Mouse (Mus musculus) lung, postnatal 0 days (tissue): ENCODE measurements around the gene Fam155a. TPM values are rescaled to one million over a fixed set of nuclear protein-coding genes. Genes with fewer than 3 reads are reported as not detected.

Experiments used
- ATAC-seq: fragments of 200-750 bp; cut with Nextera tagmentation; 2 replicates; pipeline ENCODE4 v1.8.0; 2017; ENCODE audit warnings: moderate library complexity
- DNase-seq: peaks from one replicate; pipeline ENCODE4 v3.0.0-alpha.2; 2016; ENCODE audit warnings: low spot score
- H3K27ac ChIP-seq: fragments of 300-500 bp; sonication (generic); 2 replicates; pipeline ENCODE4 v1.5.1; 2014; ENCODE audit warnings: antibody characterized with exemption, mild to moderate bottlenecking, low read length, mixed read lengths
- H3K27me3 ChIP-seq: fragments of 300-500 bp; sonication (generic); replicated peaks from 2 replicates; pipeline ENCODE4 v1.6.1; 2014; ENCODE audit warnings: low read length, mixed read lengths; ENCODE audit not compliant: insufficient read depth
- H3K36me3 ChIP-seq: fragments of 300-500 bp; sonication (generic); 2 replicates; pipeline ENCODE4 v1.6.1; 2014; ENCODE audit warnings: low read length, mixed read lengths; ENCODE audit not compliant: insufficient read depth
- H3K4me1 ChIP-seq: fragments of 300-500 bp; sonication (generic); 2 replicates; pipeline ENCODE4 v1.6.1; 2014; ENCODE audit warnings: antibody characterized with exemption, low read depth, low read length, mixed read lengths; ENCODE audit not compliant: insufficient read depth
- H3K4me2 ChIP-seq: fragments of 300-500 bp; sonication (generic); replicated peaks from 2 replicates; pipeline ENCODE4 v1.6.1; 2014; ENCODE audit warnings: low read depth, mild to moderate bottlenecking, low read length, moderate library complexity, mixed read lengths
- H3K4me3 ChIP-seq: fragments of 300-500 bp; sonication (generic); 2 replicates; pipeline ENCODE4 v1.5.1; 2014; ENCODE audit warnings: low read depth, low read length
- H3K9ac ChIP-seq: fragments of 300-500 bp; sonication (generic); replicated peaks from 2 replicates; pipeline ENCODE4 v1.6.1; 2014; ENCODE audit warnings: low read depth, mild to moderate bottlenecking
- H3K9me3 ChIP-seq: fragments of 300-500 bp; sonication (generic); 2 replicates; pipeline ENCODE4 v1.6.1; 2016; ENCODE audit warnings: low read length, mixed read lengths
- CTCF ChIP-seq: IDR thresholded peaks from 2 replicates; pipeline ENCODE4 v1.5.1; 2016; ENCODE audit warnings: antibody characterized with exemption, mild to moderate bottlenecking
- EP300 ChIP-seq: IDR thresholded peaks from 2 replicates; pipeline ENCODE4 v1.6.1; 2016; ENCODE audit warnings: antibody characterized with exemption, mild to moderate bottlenecking, control low read depth
- WGBS: fragments of 180-500 bp; shearing (Covaris S2); extraction: QIAGEN DNeasy Blood & Tissue Kit; methylation state at CpG from one replicate; pipeline ENCODE4 v1.1.7; 2014; 5-methylcytosine and 5-hydroxymethylcytosine counted together
- polyA plus RNA-seq: library from polyadenylated mRNA; unstranded; fragments of >200 nt; fragmentation: Nextera tagmentation; extraction: Ambion mirVana; gene quantifications from 2 replicates; pipeline ENCODE4 v1.2.1, GENCODE M21; 2015

The Fam155a gene
- polyA plus RNA-seq, 1 experiment from 2014 or later, result 0.11 TPM

- TF ChIP-seq CTCF, result no peak
- no peak for TF ChIP-seq EP300
- ATAC-seq, result no peak
- no peaks in the 10 kb centered on the region for H3K36me3 ChIP-seq
- H3K27me3 ChIP-seq, result no peaks in the 10 kb centered on the region
- H3K9me3 ChIP-seq, result no peaks in the 10 kb centered on the region
- H3K4me2 ChIP-seq, result no peak overlapping the region
- H3K4me1 ChIP-seq, result no peaks in the 10 kb centered on the region
- 53% methylated on average over 4 of the region's 4 CpGs for WGBS
- no peak overlapping the region for H3K27ac ChIP-seq
- no peak overlapping the region for H3K4me3 ChIP-seq
- DNase-seq, result no peak
- no peak overlapping the region for H3K9ac ChIP-seq
These were observed 342.1 kb downstream of the Fam155a start for GRCm38 (mm10) chr8:9428846-9429245.

- no peak overlapping the region for H3K9ac ChIP-seq
- no peak overlapping the region for H3K4me2 ChIP-seq
- no peak for ATAC-seq
- H3K36me3 ChIP-seq, result no peaks in the 10 kb centered on the region
- TF ChIP-seq EP300 (no peak), CTCF (no peak)
- no peaks in the 10 kb centered on the region for H3K9me3 ChIP-seq
- WGBS, result 76% methylated on average over 2 of the region's 2 CpGs
- no peak overlapping the region for H3K27ac ChIP-seq
- no peak for DNase-seq
- no peaks in the 10 kb centered on the region; the same call in 1 of the 2 replicates for H3K4me1 ChIP-seq
- H3K27me3 ChIP-seq, result no peaks in the 10 kb centered on the region
- H3K4me3 ChIP-seq, result no peak overlapping the region
These were observed 346.9 kb downstream of the Fam155a start for GRCm38 (mm10) chr8:9424069-9424468.

GRCm38 (mm10) chr8:9423590-9423989, 347.4 kb downstream of the Fam155a start:
- WGBS, result 35% methylated on average over 5 of the region's 5 CpGs
- Histone ChIP-seq H3K4me1 (no peaks in the 10 kb centered on the region; the same call in 1 of the 2 replicates), H3K9ac (no peak overlapping the region), H3K4me2 (no peak overlapping the region), H3K9me3 (no peaks in the 10 kb centered on the region), H3K27me3 (no peaks in the 10 kb centered on the region), H3K27ac (no peak overlapping the region), H3K36me3 (no peaks in the 10 kb centered on the region), H3K4me3 (no peak overlapping the region)
- no peak for ATAC-seq
- DNase-seq, result no peak
- TF ChIP-seq EP300 (no peak), CTCF (no peak)

GRCm38 (mm10) chr8:9423184-9423583, 347.8 kb downstream of the Fam155a start:
- Histone ChIP-seq H3K36me3 (no peaks in the 10 kb centered on the region), H3K9me3 (no peaks in the 10 kb centered on the region), H3K4me1 (no peaks in the 10 kb centered on the region; the same call in 1 of the 2 replicates), H3K9ac (no peak overlapping the region), H3K4me3 (no peak overlapping the region), H3K27ac (no peak overlapping the region), H3K4me2 (no peak overlapping the region), H3K27me3 (no peaks in the 10 kb centered on the region)
- 70% methylated on average over 2 of the region's 2 CpGs for WGBS
- DNase-seq (no peak), ATAC-seq (no peak)
- no peak for TF ChIP-seq CTCF

GRCm38 (mm10) chr8:9418856-9419800, 351.8 kb downstream of the Fam155a start:
- no peaks in the 10 kb centered on the region; the same call in 1 of the 2 replicates for H3K4me1 ChIP-seq
- 0 out of 2 replicates have a peak, but pooled peaks have one; percentile 14 for TF ChIP-seq EP300
- no peak for TF ChIP-seq CTCF
- H3K4me3 ChIP-seq, result no peak overlapping the region
- H3K36me3 ChIP-seq, result no peaks in the 10 kb centered on the region
- H3K27ac ChIP-seq, result no peak overlapping the region
- ATAC-seq, result peak; percentile 87
- H3K9ac ChIP-seq, result no peak overlapping the region
- DNase-seq, result peak; percentile 64
- no peaks in the 10 kb centered on the region for H3K9me3 ChIP-seq
- WGBS, result 37% methylated on average over 10 of the region's 10 CpGs
- H3K27me3 ChIP-seq, result no peaks in the 10 kb centered on the region
- no peak overlapping the region for H3K4me2 ChIP-seq

GRCm38 (mm10) chr8:9416189-9416588, 354.8 kb downstream of the Fam155a start:
- Histone ChIP-seq H3K4me1 (no peaks in the 10 kb centered on the region; the same call in 1 of the 2 replicates), H3K4me3 (no peak overlapping the region), H3K36me3 (no peaks in the 10 kb centered on the region), H3K4me2 (no peak overlapping the region), H3K27me3 (no peaks in the 10 kb centered on the region), H3K9ac (no peak overlapping the region), H3K27ac (no peak overlapping the region), H3K9me3 (no peaks in the 10 kb centered on the region)
- ATAC-seq (no peak), DNase-seq (no peak)
- WGBS, result 78% methylated on average over 9 of the region's 9 CpGs
- TF ChIP-seq CTCF (no peak), EP300 (no peak)
